Mouse (Mus musculus): ENCODE measurements around the gene Eif1ad. TPM values are rescaled to one million over a fixed set of nuclear protein-coding genes. Genes with fewer than 3 reads are reported as not detected.

The Eif1ad gene
- polyA plus RNA-seq, 1 experiment from 2014 or later = 43.8 TPM

GRCm38 (mm10) chr19:5407133-5407532, 40.6 kb downstream of the Eif1ad start:
- peak overlapping the region; percentile 66 for H3K4me3 ChIP-seq
- H3K36me3 ChIP-seq (replicated peaks) = no peaks in the 10 kb centered on the region
- peak overlapping the region; percentile 75 for H3K9ac ChIP-seq
- 21% methylated on average over 7 of the region's 7 CpGs for WGBS
- no peaks in the 10 kb centered on the region for H3K27me3 ChIP-seq (replicated peaks)
- peak; percentile 72 for ATAC-seq (replicated peaks)
- H3K27ac ChIP-seq = peak overlapping the region; percentile 88
- no peaks in the 10 kb centered on the region for H3K9me3 ChIP-seq
- H3K4me2 ChIP-seq = peak overlapping the region; percentile 82
- H3K4me1 ChIP-seq = peaks cover 17% of the 10 kb centered on the region

GRCm38 (mm10) chr19:5408057-5409001, 41.8 kb downstream of the Eif1ad start:
- no peaks in the 10 kb centered on the region for H3K36me3 ChIP-seq (replicated peaks)
- H3K27ac ChIP-seq = no peak overlapping the region
- no peak for ATAC-seq (replicated peaks)
- no peaks in the 10 kb centered on the region for H3K27me3 ChIP-seq (replicated peaks)
- H3K4me1 ChIP-seq = peaks cover 17% of the 10 kb centered on the region
- peak overlapping the region; percentile 82; the same call in 1 of the 2 replicates for H3K4me2 ChIP-seq
- no peak overlapping the region for H3K4me3 ChIP-seq
- H3K9ac ChIP-seq = no peak overlapping the region
- no peaks in the 10 kb centered on the region for H3K9me3 ChIP-seq
- WGBS = 88% methylated on average over 13 of the region's 13 CpGs

- no peak overlapping the region for H3K4me3 ChIP-seq
- no peak overlapping the region for H3K4me2 ChIP-seq
- H3K9ac ChIP-seq = no peak overlapping the region
- 79% methylated on average over 5 of the region's 5 CpGs for WGBS
- peaks cover 17% of the 10 kb centered on the region for H3K4me1 ChIP-seq
- H3K27ac ChIP-seq = no peak overlapping the region
- no peak for ATAC-seq (replicated peaks)
- H3K27me3 ChIP-seq (replicated peaks) = no peaks in the 10 kb centered on the region
- H3K36me3 ChIP-seq (replicated peaks) = no peaks in the 10 kb centered on the region
- no peaks in the 10 kb centered on the region for H3K9me3 ChIP-seq
Measured at GRCm38 (mm10) chr19:5409068-5409467, 42.5 kb downstream of the Eif1ad start.

GRCm38 (mm10) chr19:5410641-5411040, 44.1 kb downstream of the Eif1ad start:
- H3K9ac ChIP-seq = no peak overlapping the region
- 88% methylated on average over 5 of the region's 5 CpGs for WGBS
- H3K4me1 ChIP-seq = peaks cover 16% of the 10 kb centered on the region
- no peaks in the 10 kb centered on the region for H3K27me3 ChIP-seq (replicated peaks)
- no peak overlapping the region for H3K4me2 ChIP-seq
- ATAC-seq (replicated peaks) = no peak
- H3K36me3 ChIP-seq (replicated peaks) = no peaks in the 10 kb centered on the region
- H3K4me3 ChIP-seq = no peak overlapping the region
- H3K9me3 ChIP-seq = no peaks in the 10 kb centered on the region
- H3K27ac ChIP-seq = no peak overlapping the region

- H3K27ac ChIP-seq = no peak overlapping the region
- H3K36me3 ChIP-seq (replicated peaks) = no peaks in the 10 kb centered on the region
- no peak overlapping the region for H3K9ac ChIP-seq
- ATAC-seq (replicated peaks) = no peak
- WGBS = 74% methylated on average over 5 of the region's 5 CpGs
- H3K4me2 ChIP-seq = no peak overlapping the region
- no peaks in the 10 kb centered on the region for H3K9me3 ChIP-seq
- H3K4me3 ChIP-seq = no peak overlapping the region
- H3K4me1 ChIP-seq = peaks cover 13% of the 10 kb centered on the region
- no peaks in the 10 kb centered on the region for H3K27me3 ChIP-seq (replicated peaks)
Measured at GRCm38 (mm10) chr19:5411961-5412360, 45.4 kb downstream of the Eif1ad start.

- no peak overlapping the region for H3K4me2 ChIP-seq
- H3K9ac ChIP-seq = no peak overlapping the region
- H3K9me3 ChIP-seq = no peaks in the 10 kb centered on the region
- ATAC-seq (replicated peaks) = no peak
- 70% methylated on average over 4 of the region's 4 CpGs for WGBS
- no peaks in the 10 kb centered on the region for H3K4me1 ChIP-seq
- no peak overlapping the region for H3K27ac ChIP-seq
- no peaks in the 10 kb centered on the region for H3K36me3 ChIP-seq (replicated peaks)
- H3K4me3 ChIP-seq = no peak overlapping the region
- H3K27me3 ChIP-seq (replicated peaks) = no peaks in the 10 kb centered on the region
Measured at GRCm38 (mm10) chr19:5413840-5414239, 47.3 kb downstream of the Eif1ad start.

GRCm38 (mm10) chr19:5414534-5414957, 48.0 kb downstream of the Eif1ad start:
- no peak for ATAC-seq (replicated peaks)
- 69% methylated on average over 2 of the region's 2 CpGs for WGBS
- no peaks in the 10 kb centered on the region for H3K36me3 ChIP-seq (replicated peaks)

GRCm38 (mm10) chr19:5418750-5419466, 52.4 kb downstream of the Eif1ad start:
- 92% methylated on average over 8 of the region's 8 CpGs for WGBS
- H3K4me3 ChIP-seq = no peak overlapping the region
- no peak overlapping the region for H3K27ac ChIP-seq
- 0 out of 2 replicates have a peak, but pooled peaks cover 4% of the 10 kb centered on the region for H3K36me3 ChIP-seq (replicated peaks)
- H3K9me3 ChIP-seq = no peaks in the 10 kb centered on the region
- H3K9ac ChIP-seq = no peak overlapping the region
- no peak for ATAC-seq (replicated peaks)
- H3K27me3 ChIP-seq (replicated peaks) = no peaks in the 10 kb centered on the region
- peaks cover 21% of the 10 kb centered on the region for H3K4me1 ChIP-seq
- no peak overlapping the region for H3K4me2 ChIP-seq

More at GRCm38 (mm10) chr19:5414534-5414957, 48.0 kb downstream of the Eif1ad start:
- no peak overlapping the region for H3K27ac ChIP-seq
- no peaks in the 10 kb centered on the region for H3K9me3 ChIP-seq
- no peak overlapping the region for H3K4me2 ChIP-seq
- H3K4me3 ChIP-seq = no peak overlapping the region
- H3K27me3 ChIP-seq (replicated peaks) = no peaks in the 10 kb centered on the region
- H3K4me1 ChIP-seq = no peaks in the 10 kb centered on the region
- no peak overlapping the region for H3K9ac ChIP-seq

GRCm38 (mm10) chr19:5419630-5420029, 53.1 kb downstream of the Eif1ad start:
- H3K4me3 ChIP-seq = no peak overlapping the region
- no peaks in the 10 kb centered on the region for H3K9me3 ChIP-seq
- H3K36me3 ChIP-seq (replicated peaks) = 0 out of 2 replicates have a peak, but pooled peaks cover 4% of the 10 kb centered on the region
- no peak for ATAC-seq (replicated peaks)
- no peak overlapping the region for H3K27ac ChIP-seq
- 89% methylated on average over 9 of the region's 9 CpGs for WGBS
- no peak overlapping the region for H3K4me2 ChIP-seq
- peaks cover 21% of the 10 kb centered on the region for H3K4me1 ChIP-seq
- H3K9ac ChIP-seq = no peak overlapping the region
- no peaks in the 10 kb centered on the region for H3K27me3 ChIP-seq (replicated peaks)

GRCm38 (mm10) chr19:5420579-5420978, 54.0 kb downstream of the Eif1ad start:
- H3K27me3 ChIP-seq (replicated peaks) = no peaks in the 10 kb centered on the region
- H3K4me2 ChIP-seq = no peak overlapping the region
- no peaks in the 10 kb centered on the region for H3K9me3 ChIP-seq
- no peak overlapping the region for H3K9ac ChIP-seq
- H3K36me3 ChIP-seq (replicated peaks) = 0 out of 2 replicates have a peak, but pooled peaks cover 4% of the 10 kb centered on the region
- H3K27ac ChIP-seq = no peak overlapping the region
- H3K4me1 ChIP-seq = peaks cover 21% of the 10 kb centered on the region
- 93% methylated on average over 6 of the region's 6 CpGs for WGBS
- ATAC-seq (replicated peaks) = no peak
- H3K4me3 ChIP-seq = no peak overlapping the region

All from midbrain, embryonic 15.5 days (tissue).